Mouse (Mus musculus): ENCODE measurements around the gene Tmem94.

DNA sequence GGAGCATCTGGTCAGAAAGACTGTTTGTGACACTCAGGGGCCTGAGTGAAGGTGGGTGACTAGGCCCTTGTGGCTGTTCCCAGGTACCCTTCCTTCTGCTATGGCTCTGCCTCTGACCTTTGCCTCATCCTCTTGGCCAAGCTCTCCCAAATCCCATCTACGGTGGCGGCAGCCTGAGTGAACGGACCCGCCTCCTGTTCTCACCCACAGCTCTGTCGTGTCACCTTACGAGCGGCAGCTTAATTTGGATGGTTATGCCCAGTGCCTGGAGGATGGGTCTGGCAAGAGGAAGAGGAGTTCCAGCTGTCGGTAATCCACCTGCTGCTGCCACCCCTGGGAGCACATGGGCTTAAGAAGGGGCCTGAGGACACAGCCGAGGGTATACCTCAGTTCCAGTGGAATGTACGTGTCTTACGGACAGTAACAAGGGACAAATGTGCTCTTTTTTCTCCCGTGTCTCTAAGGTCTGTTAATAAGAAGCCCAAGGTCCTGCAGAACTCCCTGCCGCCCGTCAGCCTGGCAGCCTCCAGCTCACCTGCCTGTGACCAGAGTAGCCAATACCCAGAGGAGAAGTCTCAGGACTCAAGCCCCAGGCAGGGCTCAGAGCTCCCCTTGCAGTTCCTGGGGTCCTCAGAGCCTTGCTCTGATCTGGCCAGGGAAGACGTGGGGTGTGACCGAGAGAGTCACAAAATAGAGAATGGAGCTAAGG, 54.8 kb downstream of the Tmem94 start:
- TF ChIP-seq POLR2A (IDR thresholded peaks at IDR 0.05; ENCODE audit: extremely low read depth, insufficient read depth, low read length) (no peak), CTCF (IDR thresholded peaks at IDR 0.05; ENCODE audit: low read depth, low read length) (no peak)
